Comparison of ENCODE assay signal across 10 mouse cellular contexts in genomic region chr3:147853346-147853745, GRCm38 (mm10).
DNase-seq lines count a peak whose midpoint lies in the region; ATAC-seq and TF ChIP-seq lines count a peak whose summit lies in the region.
"Had no signal": no experiment of that assay in that cellular context is flagged by ENCODE, and none has a peak within 500 bp of the region (broad histone marks: within the 10 kb centered on the region; RNA-seq: fewer than 3 reads in every experiment).

No protein-coding gene starts in this region.

- no peak overlapping the region for H3K27ac ChIP-seq in intestine, embryonic 16.5 days (ENCODE audit: low read length)
- no peak overlapping the region for H3K27ac ChIP-seq in intestine, embryonic 15.5 days
- H3K27ac ChIP-seq in hindbrain, embryonic 12.5 days = no peak overlapping the region
- H3K27ac ChIP-seq: neural tube, embryonic 13.5 days had no signal

- peak; percentile 44; the same call in 1 of the 2 replicates for ATAC-seq in intestine, embryonic 16.5 days
- no peak for ATAC-seq in intestine, embryonic 15.5 days
- no peak for ATAC-seq in hindbrain, embryonic 12.5 days (ENCODE audit: low FRiP score)

- DNase-seq in retina, postnatal 1 day = peak; percentile 16
- no peak for DNase-seq in retina, embryonic 14.5 days (ENCODE audit: low spot score)
- DNase-seq in brain, embryonic 14.5 days (ENCODE audit: low read depth) = peak; percentile 44
- peak; percentile 42 for DNase-seq in ovary, postnatal 36 days (ENCODE audit: low spot score)
- DNase-seq in urinary bladder, postnatal 25 days (ENCODE audit: low spot score) = no peak
- DNase-seq: layer of hippocampus, postnatal 36 days had no signal

- TF ChIP-seq CTCF in brain, embryonic 14.5 days (IDR thresholded peaks at IDR 0.05; ENCODE audit: borderline replicate concordance, extremely low read depth, insufficient read depth, insufficient read length) = no peak

- H3K36me3 ChIP-seq in intestine, embryonic 16.5 days (ENCODE audit: control insufficient read depth, insufficient read depth, low read length) = no peaks in the 10 kb centered on the region
- H3K36me3 ChIP-seq in intestine, embryonic 15.5 days = no peaks in the 10 kb centered on the region
- no peaks in the 10 kb centered on the region for H3K36me3 ChIP-seq in hindbrain, embryonic 12.5 days
- H3K36me3 ChIP-seq: neural tube, embryonic 13.5 days had no signal

- TF ChIP-seq POLR2A in brain, embryonic 14.5 days (IDR thresholded peaks at IDR 0.05; ENCODE audit: borderline replicate concordance, extremely low read depth, insufficient read depth, insufficient read length, poor library complexity, severe bottlenecking) = no peak

- 54% methylated on average over 4 of the region's 4 CpGs for WGBS in intestine, embryonic 16.5 days
- WGBS in intestine, embryonic 15.5 days = 53% methylated on average over 4 of the region's 4 CpGs
- 78% methylated on average over 4 of the region's 4 CpGs for WGBS in hindbrain, embryonic 12.5 days

- no peaks in the 10 kb centered on the region for H3K27me3 ChIP-seq in intestine, embryonic 16.5 days (replicated peaks; ENCODE audit: control insufficient read depth, insufficient read depth, low read length)
- H3K27me3 ChIP-seq in intestine, embryonic 15.5 days (replicated peaks) = no peaks in the 10 kb centered on the region
- H3K27me3 ChIP-seq in hindbrain, embryonic 12.5 days = no peaks in the 10 kb centered on the region
- H3K27me3 ChIP-seq: neural tube, embryonic 13.5 days had no signal

- no peak overlapping the region for H3K4me3 ChIP-seq in intestine, embryonic 16.5 days (ENCODE audit: low read length)
- no peak overlapping the region for H3K4me3 ChIP-seq in intestine, embryonic 15.5 days (replicated peaks)
- H3K4me3 ChIP-seq in hindbrain, embryonic 12.5 days = no peak overlapping the region
- H3K4me3 ChIP-seq: neural tube, embryonic 13.5 days had no signal

- H3K9me3 ChIP-seq in intestine, embryonic 16.5 days (ENCODE audit: control insufficient read depth, low read length) = no peaks in the 10 kb centered on the region
- no peaks in the 10 kb centered on the region for H3K9me3 ChIP-seq in intestine, embryonic 15.5 days
- no peaks in the 10 kb centered on the region for H3K9me3 ChIP-seq in hindbrain, embryonic 12.5 days (replicated peaks)
- H3K9me3 ChIP-seq: neural tube, embryonic 13.5 days had no signal

- no peak overlapping the region for H3K9ac ChIP-seq in intestine, embryonic 16.5 days (ENCODE audit: low read depth, low read length)
- no peak overlapping the region for H3K9ac ChIP-seq in intestine, embryonic 15.5 days
- H3K9ac ChIP-seq in hindbrain, embryonic 12.5 days = no peak overlapping the region
- H3K9ac ChIP-seq: neural tube, embryonic 13.5 days had no signal

- no peak overlapping the region for H3K4me2 ChIP-seq in intestine, embryonic 16.5 days (ENCODE audit: low read depth, low read length)
- no peak overlapping the region for H3K4me2 ChIP-seq in intestine, embryonic 15.5 days (replicated peaks)
- H3K4me2 ChIP-seq in hindbrain, embryonic 12.5 days (replicated peaks) = no peak overlapping the region
- H3K4me2 ChIP-seq: neural tube, embryonic 13.5 days had no signal

- H3K4me1 ChIP-seq in intestine, embryonic 16.5 days (ENCODE audit: control insufficient read depth, insufficient read depth, low read length) = no peaks in the 10 kb centered on the region
- no peaks in the 10 kb centered on the region for H3K4me1 ChIP-seq in intestine, embryonic 15.5 days (replicated peaks)
- H3K4me1 ChIP-seq in hindbrain, embryonic 12.5 days = no peaks in the 10 kb centered on the region
- H3K4me1 ChIP-seq: neural tube, embryonic 13.5 days had no signal

Comparison
In these comparisons a context has a peak if more than half of its experiments do, and no peak if none do; other contexts are left out.
1. DNase-seq: peak in retina, postnatal 1 day (single experiment), brain, embryonic 14.5 days (single experiment) and ovary, postnatal 36 days (single experiment); none in retina, embryonic 14.5 days (single experiment) and urinary bladder, postnatal 25 days (single experiment).